Mouse (Mus musculus) olfactory bulb, adult 2 months (tissue): ENCODE results near the gene Fgf15.

Source experiments
- CTCF ChIP-seq: fragments of 200-500 bp; IDR thresholded peaks from 2 replicates; pipeline ENCODE4 v1.5.1; 2012; ENCODE audit warnings: low read depth, mild to moderate bottlenecking, low read length, moderate library complexity; ENCODE audit not compliant: insufficient read depth
- POLR2A ChIP-seq: fragments of 200-500 bp; IDR thresholded peaks from 2 replicates; pipeline ENCODE4 v1.6.1; 2012; ENCODE audit warnings: mild to moderate bottlenecking, low read depth, low read length, moderate library complexity; ENCODE audit not compliant: insufficient read depth

- no peak for TF ChIP-seq CTCF
- TF ChIP-seq POLR2A = no peak
These were observed 33.2 kb downstream of the Fgf15 start for GRCm38 (mm10) chr7:144929506-144929905.
